In genomic region chr6:84964729-84965415, GRCm38 (mm10) we compare ENCODE assay signal across 30 mouse cellular contexts.
DNase-seq lines count a peak whose midpoint lies in the region; ATAC-seq lines count a peak whose summit lies in the region.
"Had no signal": no experiment of that assay in that cellular context is flagged by ENCODE, and none has a peak within 500 bp of the region (broad histone marks: within the 10 kb centered on the region; RNA-seq: fewer than 3 reads in every experiment).

No protein-coding gene starts in this region.

- H3K4me1 ChIP-seq in forebrain, embryonic 14.5 days (ENCODE audit: control insufficient read depth, insufficient read depth, low read length), result no peaks in the 10 kb centered on the region
- peaks cover 2% of the 10 kb centered on the region; the same call in 1 of the 2 replicates for H3K4me1 ChIP-seq in forebrain, embryonic 15.5 days
- H3K4me1 ChIP-seq: intestine, embryonic 15.5 days; megakaryocyte, embryonic 14.5 days; stomach, embryonic 15.5 days had no signal

- H3K4me2 ChIP-seq in forebrain, embryonic 14.5 days (ENCODE audit: low read length), result no peak overlapping the region
- no peak overlapping the region for H3K4me2 ChIP-seq in forebrain, embryonic 15.5 days (replicated peaks)
- H3K4me2 ChIP-seq: embryonic facial prominence, embryonic 15.5 days; forebrain, embryonic 12.5 days; heart, embryonic 13.5 days; intestine, embryonic 15.5 days; limb, embryonic 12.5 days; liver, embryonic 11.5 days; lung, embryonic 15.5 days; midbrain, embryonic 12.5 days; neural tube, embryonic 13.5 days; stomach, embryonic 15.5 days had no signal

- no peak overlapping the region for H3K4me3 ChIP-seq in forebrain, embryonic 14.5 days (ENCODE audit: low read depth, low read length)
- H3K4me3 ChIP-seq in forebrain, embryonic 15.5 days, result no peak overlapping the region
- H3K4me3 ChIP-seq: embryonic facial prominence, embryonic 15.5 days; forebrain, embryonic 12.5 days; heart, embryonic 13.5 days; hindbrain, embryonic 10.5 days; intestine, embryonic 15.5 days; layer of hippocampus, adult 2 months; left cerebral cortex, adult 2 months; limb, embryonic 12.5 days; lung, embryonic 15.5 days; megakaryocyte, embryonic 14.5 days; midbrain, embryonic 12.5 days; neural tube, embryonic 13.5 days; stomach, embryonic 15.5 days had no signal

- ATAC-seq in forebrain, embryonic 14.5 days, result no peak
- ATAC-seq in forebrain, embryonic 15.5 days (replicated peaks), result no peak
- ATAC-seq: CD4-positive, CD25-positive, alpha-beta regulatory T cell, adult 4 months; hindbrain, embryonic 16.5 days; intestine, embryonic 15.5 days had no signal

- DNase-seq in forebrain, embryonic 14.5 days (ENCODE audit: low spot score), result peak; percentile 14
- peak; percentile 11 for DNase-seq in right cerebral cortex, adult 18-20 months
- DNase-seq in right cerebral cortex, postnatal 14 days, result no peak
- peak; percentile 36 for DNase-seq in cerebellum, adult 9-10 months
- DNase-seq in thymus, postnatal 0 days (ENCODE audit: low spot score), result no peak
- no peak for DNase-seq in T-cell, adult 2 months (ENCODE audit: low spot score)
- DNase-seq: adrenal gland, postnatal 14 days; heart, postnatal 10 days; kidney, adult 2 months; kidney, postnatal 36 days; lung, postnatal 4 days; thymus, adult 18-20 months; thymus, postnatal 36 days had no signal

- H3K9me3 ChIP-seq in forebrain, embryonic 14.5 days (replicated peaks; ENCODE audit: control insufficient read depth, low read length), result no peaks in the 10 kb centered on the region
- H3K9me3 ChIP-seq in forebrain, embryonic 15.5 days, result no peaks in the 10 kb centered on the region
- H3K9me3 ChIP-seq: embryonic facial prominence, embryonic 15.5 days; forebrain, embryonic 12.5 days; heart, embryonic 13.5 days; hindbrain, embryonic 10.5 days; intestine, embryonic 15.5 days; limb, embryonic 12.5 days; lung, embryonic 15.5 days; megakaryocyte, embryonic 14.5 days; midbrain, embryonic 12.5 days; neural tube, embryonic 13.5 days; stomach, embryonic 15.5 days had no signal

- H3K27me3 ChIP-seq in forebrain, embryonic 14.5 days (replicated peaks; ENCODE audit: control insufficient read depth, insufficient read depth, low read length), result no peaks in the 10 kb centered on the region
- no peaks in the 10 kb centered on the region for H3K27me3 ChIP-seq in forebrain, embryonic 15.5 days
- H3K27me3 ChIP-seq: embryonic facial prominence, embryonic 15.5 days; forebrain, embryonic 12.5 days; heart, embryonic 13.5 days; intestine, embryonic 15.5 days; limb, embryonic 12.5 days; lung, embryonic 15.5 days; megakaryocyte, embryonic 14.5 days; midbrain, embryonic 12.5 days; neural tube, embryonic 13.5 days; stomach, embryonic 15.5 days had no signal

- WGBS in forebrain, embryonic 14.5 days, result 72% methylated on average over 5 of the region's 5 CpGs
- 68% methylated on average over 5 of the region's 5 CpGs for WGBS in forebrain, embryonic 15.5 days

- no peak overlapping the region for H3K27ac ChIP-seq in forebrain, embryonic 14.5 days (ENCODE audit: low read depth, low read length)
- no peak overlapping the region for H3K27ac ChIP-seq in forebrain, embryonic 15.5 days (replicated peaks)
- H3K27ac ChIP-seq: embryonic facial prominence, embryonic 15.5 days; forebrain, embryonic 12.5 days; heart, embryonic 13.5 days; hindbrain, embryonic 10.5 days; intestine, embryonic 15.5 days; layer of hippocampus, adult 2 months; left cerebral cortex, adult 2 months; limb, embryonic 12.5 days; lung, embryonic 15.5 days; midbrain, embryonic 12.5 days; neural tube, embryonic 13.5 days; stomach, embryonic 15.5 days had no signal

- H3K9ac ChIP-seq in forebrain, embryonic 14.5 days (ENCODE audit: low read length), result no peak overlapping the region
- no peak overlapping the region for H3K9ac ChIP-seq in forebrain, embryonic 15.5 days (replicated peaks)
- H3K9ac ChIP-seq: embryonic facial prominence, embryonic 15.5 days; forebrain, embryonic 12.5 days; heart, embryonic 13.5 days; intestine, embryonic 15.5 days; limb, embryonic 12.5 days; lung, embryonic 15.5 days; midbrain, embryonic 12.5 days; neural tube, embryonic 13.5 days; stomach, embryonic 15.5 days had no signal

- H3K36me3 ChIP-seq in forebrain, embryonic 14.5 days (ENCODE audit: control insufficient read depth, insufficient read depth, low read length), result no peaks in the 10 kb centered on the region
- no peaks in the 10 kb centered on the region for H3K36me3 ChIP-seq in forebrain, embryonic 15.5 days
- H3K36me3 ChIP-seq: embryonic facial prominence, embryonic 15.5 days; forebrain, embryonic 12.5 days; heart, embryonic 13.5 days; hindbrain, embryonic 10.5 days; intestine, embryonic 15.5 days; limb, embryonic 12.5 days; lung, embryonic 15.5 days; midbrain, embryonic 12.5 days; neural tube, embryonic 13.5 days; stomach, embryonic 15.5 days had no signal

Comparison
In these comparisons a context has a peak if more than half of its experiments do, and no peak if none do; other contexts are left out.
1. DNase-seq: peak in forebrain, embryonic 14.5 days (single experiment), right cerebral cortex, adult 18-20 months (single experiment) and cerebellum, adult 9-10 months (single experiment); none in right cerebral cortex, postnatal 14 days (single experiment), thymus, postnatal 0 days (single experiment) and T-cell, adult 2 months (single experiment).